Mouse (Mus musculus) intestine, embryonic 15.5 days (tissue): ENCODE measurements around the gene Tas1r2. TPM values are rescaled to one million over a fixed set of nuclear protein-coding genes. Genes with fewer than 3 reads are reported as not detected.

Experiments
- polyA plus RNA-seq: library from polyadenylated mRNA; unstranded; fragments of >200 nt; fragmentation: Nextera tagmentation; extraction: Ambion mirVana; gene quantifications from 2 replicates; pipeline ENCODE4 v1.2.1, GENCODE M21; 2015

Tas1r2 gene
- polyA plus RNA-seq, 1 experiment from 2014 or later, result not detected

Other genes starting within 250 kb of the Tas1r2 start
- 2.9 and 3.2 TPM in 2 replicates for gene Iffo2, start 123.0 kb upstream of the Tas1r2 start, polyA plus RNA-seq
- not detected in 2 replicates for gene Gm21969, start 50.4 kb upstream of the Tas1r2 start, polyA plus RNA-seq
- gene Aldh4a1, start 30.7 kb upstream of the Tas1r2 start, polyA plus RNA-seq, result 14.4 and 17.1 TPM in 2 replicates
- gene Pax7, start 180.0 kb downstream of the Tas1r2 start, polyA plus RNA-seq, result not detected in 2 replicates